Mouse (Mus musculus) spleen, adult 2 months (tissue): ENCODE measurements around the gene Pknox1. TPM values are rescaled to one million over a fixed set of nuclear protein-coding genes. Genes with fewer than 3 reads are reported as not detected.
"Not testable (repeated sequence)": the region's sequence is repeated elsewhere in the genome, so short reads cannot be mapped to it uniquely, and the experiment has no call there.

Experiments
- DNase-seq, 2 experiments: peaks; one replicate each; pipeline versions ENCODE4 v3.0.0 to v3.0.0-alpha.2; 2012 to 2021; ENCODE audit warnings: low spot score in 2 of 2, low read depth in 1 of 2
- H3K27ac ChIP-seq: fragments of 200-500 bp; 2 replicates; pipeline ENCODE4 v1.5.1; 2012; ENCODE audit warnings: low read length, inconsistent platforms; ENCODE audit not compliant: insufficient read depth
- H3K27me3 ChIP-seq: fragments of 200-500 bp; 2 replicates; pipeline ENCODE4 v1.6.1; 2012; ENCODE audit warnings: mild to moderate bottlenecking, moderate library complexity, low read length, inconsistent platforms; ENCODE audit not compliant: control insufficient read depth, insufficient read depth
- H3K36me3 ChIP-seq: fragments of 200-500 bp; 2 replicates; pipeline ENCODE4 v1.6.1; 2012; ENCODE audit warnings: mild to moderate bottlenecking, low read length, inconsistent platforms; ENCODE audit not compliant: control insufficient read depth, insufficient read depth
- H3K4me1 ChIP-seq: fragments of 200-500 bp; 2 replicates; pipeline ENCODE4 v1.6.1; 2011; ENCODE audit warnings: inconsistent platforms; ENCODE audit not compliant: control insufficient read depth, insufficient read depth, insufficient read length
- H3K4me3 ChIP-seq: fragments of 200-500 bp; 2 replicates; pipeline ENCODE4 v1.5.1; 2011; ENCODE audit warnings: mild to moderate bottlenecking, inconsistent platforms; ENCODE audit not compliant: insufficient read depth, insufficient read length; ENCODE audit errors: extremely low read depth
- CTCF ChIP-seq: fragments of 200-500 bp; IDR thresholded peaks from 2 replicates; pipeline ENCODE4 v1.5.1; 2011; ENCODE audit warnings: mild to moderate bottlenecking, inconsistent platforms; ENCODE audit not compliant: insufficient read depth, insufficient read length, insufficient replicate concordance; ENCODE audit errors: extremely low read depth
- POLR2A ChIP-seq: fragments of 200-500 bp; IDR thresholded peaks from 2 replicates; pipeline ENCODE4 v1.6.1; 2011; ENCODE audit warnings: low read depth, low read length, inconsistent platforms
- WGBS: fragments of 180-500 bp; shearing (Covaris S2); methylation state at CpG from one replicate; pipeline ENCODE4 v1.1.7; 2018; 5-methylcytosine and 5-hydroxymethylcytosine counted together
- polyA plus RNA-seq: library from polyadenylated mRNA; depleted of rRNA; stranded (reverse); fragments of >200 nt; gene quantifications from 2 replicates; pipeline ENCODE4 v1.2.3, GENCODE M21; 2012

The Pknox1 gene
- polyA plus RNA-seq, 1 experiment, result 18.9 TPM

GRCm38 (mm10) chr17:31540809-31541459 lies 23.6 kb upstream of the Pknox1 start:
- Histone ChIP-seq H3K27me3 (no peaks in the 10 kb centered on the region), H3K27ac (no peak overlapping the region), H3K36me3 (no peaks in the 10 kb centered on the region), H3K4me3 (no peak overlapping the region), H3K4me1 (no peaks in the 10 kb centered on the region)
- TF ChIP-seq CTCF (no peak), POLR2A (no peak)
- no peak for DNase-seq
- WGBS, result 79% methylated on average over 4 of the region's 4 CpGs

GRCm38 (mm10) chr17:31541460-31541831 lies 23.1 kb upstream of the Pknox1 start:
- Histone ChIP-seq H3K4me1 (no peaks in the 10 kb centered on the region), H3K27me3 (no peaks in the 10 kb centered on the region), H3K4me3 (no peak overlapping the region), H3K27ac (no peak overlapping the region), H3K36me3 (no peaks in the 10 kb centered on the region)
- 85% methylated on average over 6 of the region's 6 CpGs for WGBS
- no peak for DNase-seq
- TF ChIP-seq CTCF, result no peak
- TF ChIP-seq POLR2A, result no peak

- Histone ChIP-seq H3K27ac (no peak overlapping the region), H3K4me1 (no peaks in the 10 kb centered on the region), H3K36me3 (no peaks in the 10 kb centered on the region), H3K27me3 (no peaks in the 10 kb centered on the region), H3K4me3 (no peak overlapping the region)
- DNase-seq, result no peak
- TF ChIP-seq POLR2A (no peak), CTCF (no peak)
- 82% methylated on average over 6 of the region's 6 CpGs for WGBS
These were observed 21.0 kb upstream of the Pknox1 start for GRCm38 (mm10) chr17:31543574-31543973.

DNA sequence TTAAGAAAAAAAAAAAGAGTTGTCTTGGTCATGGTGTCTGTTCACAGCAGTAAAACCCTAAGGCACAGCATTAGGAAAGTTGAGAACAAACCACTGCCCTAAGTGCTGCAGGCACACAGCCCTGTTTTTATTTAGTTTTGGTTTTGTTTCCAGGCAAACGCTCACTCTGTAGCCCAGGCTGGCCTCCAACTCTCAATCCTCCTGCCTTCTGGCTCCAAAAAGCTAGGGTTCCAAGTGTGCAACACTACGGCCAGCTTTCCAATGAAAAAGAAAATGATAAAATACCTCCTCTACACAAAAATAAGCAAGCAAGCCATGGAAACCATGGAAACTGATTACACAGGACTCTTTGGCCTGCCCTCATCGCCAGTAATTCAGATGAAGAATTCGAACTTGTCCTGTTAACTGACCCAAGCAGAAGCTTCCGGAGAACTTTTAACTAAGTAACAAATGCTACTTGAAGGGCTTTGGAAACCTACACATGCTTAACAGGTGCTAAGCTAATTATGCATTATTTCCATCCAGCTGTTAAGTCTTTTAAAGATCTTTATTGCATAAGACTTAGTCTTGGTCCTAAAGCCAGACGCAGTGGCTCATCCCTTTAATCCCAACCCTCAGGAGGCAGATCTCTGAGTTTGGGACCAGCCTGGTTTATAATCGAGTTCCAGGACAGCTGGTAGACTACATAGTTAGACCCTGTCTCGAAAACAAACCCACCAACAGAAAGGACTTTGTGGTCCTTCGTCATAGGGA lies 17.9 kb upstream of the Pknox1 start:
- H3K27ac ChIP-seq, result no peak overlapping the region
- no peaks in the 10 kb centered on the region for H3K4me1 ChIP-seq
- no peak for DNase-seq
- TF ChIP-seq POLR2A (no peak), CTCF (no peak)
- H3K4me3 ChIP-seq, result no peak overlapping the region
- H3K36me3 ChIP-seq, result no peaks in the 10 kb centered on the region
- WGBS, result 89% methylated on average over 9 of the region's 9 CpGs
- no peaks in the 10 kb centered on the region for H3K27me3 ChIP-seq

DNA sequence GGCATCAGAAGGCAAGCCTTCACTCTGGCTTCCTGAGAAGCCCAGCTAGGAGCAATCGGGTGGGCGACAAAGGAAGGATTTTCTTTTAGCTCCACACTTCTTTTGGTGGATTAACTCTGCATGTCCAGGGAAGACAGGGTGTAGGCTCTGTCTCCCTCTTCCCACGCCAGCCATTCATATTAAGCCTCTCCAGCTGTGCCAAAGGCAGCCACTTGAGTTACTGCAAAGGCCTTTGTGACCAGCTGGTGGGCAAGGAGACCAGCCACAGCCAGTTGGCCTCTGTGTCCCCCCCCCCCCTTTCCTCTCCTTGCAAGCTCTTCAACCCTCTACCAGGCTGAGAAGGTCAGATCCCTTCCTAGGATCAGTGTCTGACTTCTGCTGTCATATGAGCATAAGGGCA lies 16.6 kb upstream of the Pknox1 start:
- Histone ChIP-seq H3K27me3 (no peaks in the 10 kb centered on the region), H3K4me1 (no peaks in the 10 kb centered on the region), H3K27ac (no peak overlapping the region), H3K36me3 (no peaks in the 10 kb centered on the region), H3K4me3 (no peak overlapping the region)
- 83% methylated on average over 3 of the region's 3 CpGs for WGBS
- DNase-seq, result no peak
- no peak for TF ChIP-seq POLR2A
- no peak for TF ChIP-seq CTCF

DNA sequence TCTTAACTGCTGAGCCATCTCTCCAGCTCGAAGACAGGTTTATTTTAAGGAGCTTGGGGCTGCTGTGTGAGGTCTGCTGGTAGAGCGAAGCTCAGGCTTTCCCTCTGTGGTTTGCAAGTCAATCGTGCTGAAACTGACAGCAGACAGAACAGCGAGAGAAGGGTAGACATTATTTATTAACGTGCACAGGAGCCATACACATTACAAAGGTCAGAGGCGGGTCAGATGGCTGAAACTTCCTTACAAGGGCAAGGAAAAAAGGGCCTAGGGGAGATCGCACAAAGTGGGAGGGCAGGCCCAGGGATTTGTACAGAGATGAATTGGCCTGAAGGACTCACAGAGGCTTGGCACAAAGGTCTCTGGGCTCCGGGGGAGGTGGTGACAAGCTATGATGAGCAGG lies 15.1 kb upstream of the Pknox1 start:
- TF ChIP-seq CTCF (no peak), POLR2A (no peak)
- Histone ChIP-seq H3K4me1 (no peaks in the 10 kb centered on the region), H3K27ac (no peak overlapping the region), H3K4me3 (no peak overlapping the region), H3K36me3 (no peaks in the 10 kb centered on the region), H3K27me3 (no peaks in the 10 kb centered on the region)
- DNase-seq, result no peak
- 74% methylated on average over 8 of the region's 8 CpGs for WGBS

DNA sequence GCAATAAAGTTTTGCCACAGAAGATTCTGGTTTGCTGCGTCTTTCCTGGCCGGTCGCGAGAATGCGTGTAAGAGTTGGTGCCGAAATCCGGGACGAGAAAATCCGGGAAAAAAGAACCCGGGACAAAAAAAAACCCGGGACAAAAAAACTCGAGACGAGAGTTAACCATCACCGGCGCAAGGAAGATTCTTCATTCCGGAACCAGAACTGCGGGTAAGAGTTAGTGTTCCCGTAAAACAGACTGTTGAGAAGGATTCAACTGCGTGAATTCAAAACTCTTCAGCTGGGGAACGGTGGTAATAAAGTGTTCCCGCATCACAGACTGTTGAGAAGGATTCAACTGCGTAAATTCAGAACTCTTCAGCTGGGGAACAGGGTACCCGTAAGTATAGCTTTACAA lies 11.9 kb upstream of the Pknox1 start:
- H3K36me3 ChIP-seq, DNase-seq, H3K27me3 ChIP-seq, H3K4me3 ChIP-seq, H3K4me1 ChIP-seq, H3K27ac ChIP-seq: not testable (repeated sequence)
- 94% methylated on average over 23 of the region's 23 CpGs for WGBS

DNA sequence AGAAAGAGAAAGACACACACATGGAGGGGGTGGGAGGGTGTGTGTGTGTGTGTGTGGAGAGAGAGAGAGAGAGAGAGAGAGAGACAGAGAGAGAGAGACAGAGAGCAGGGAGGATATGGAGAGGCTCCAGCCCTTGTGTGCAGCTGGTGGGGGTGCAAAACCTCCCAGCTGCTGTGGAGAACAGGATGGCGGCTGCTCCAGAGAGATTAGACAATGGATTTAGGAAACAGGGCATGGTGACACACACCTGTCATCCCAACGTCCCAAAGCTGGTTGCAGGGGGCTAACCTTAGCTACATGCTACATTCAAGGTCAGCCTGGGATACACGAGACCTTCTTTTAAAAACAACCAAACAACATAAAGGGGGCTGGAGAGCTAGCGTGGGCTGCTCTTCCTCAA lies 8.3 kb upstream of the Pknox1 start:
- 84% methylated on average over 4 of the region's 4 CpGs for whole genome bisulfite sequencing
- Histone ChIP-seq H3K27me3 (no peaks in the 10 kb centered on the region), H3K27ac (no peak overlapping the region), H3K36me3 (no peaks in the 10 kb centered on the region), H3K4me3 (no peak overlapping the region), H3K4me1 (no peaks in the 10 kb centered on the region; the same call in 1 of the 2 replicates)
- DNase-seq, result no peak
- TF ChIP-seq POLR2A (no peak), CTCF (no peak)
